Mouse (Mus musculus) kidney, postnatal 4 days (tissue): ENCODE measurements at regions not wholly inside any gene's neighbourhood (a gene's known extent, or its start where the extent isn't known, plus 50 kb on each side); places are given as distances from the start of the nearest gene placed in this dataset.

Source experiments
- DNase-seq, 2 experiments: peaks; one replicate each; pipeline ENCODE4 v3.0.0; 2021; ENCODE audit warnings: mixed read lengths in 2 of 2

DNA sequence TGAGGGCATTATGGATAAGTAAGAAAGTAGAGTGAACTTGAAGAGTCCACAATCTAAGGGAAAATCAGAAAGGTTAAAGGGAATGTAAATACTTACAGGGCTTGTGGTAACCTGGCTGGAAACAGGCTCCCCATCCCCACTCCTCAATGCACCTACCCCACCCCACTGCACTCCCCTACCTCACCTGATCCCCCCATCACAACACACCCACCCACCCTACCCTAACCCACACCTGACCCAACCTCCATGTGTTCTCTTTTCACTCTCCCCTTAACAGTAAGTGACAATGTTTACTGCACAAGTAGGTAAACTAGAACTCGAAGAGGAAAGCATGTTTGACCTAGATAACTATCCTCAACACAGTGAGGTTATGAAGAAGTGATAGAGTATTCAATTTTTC, 247.9 kb upstream of the Zc3h15 start:
- no peak for DNase-seq

DNA sequence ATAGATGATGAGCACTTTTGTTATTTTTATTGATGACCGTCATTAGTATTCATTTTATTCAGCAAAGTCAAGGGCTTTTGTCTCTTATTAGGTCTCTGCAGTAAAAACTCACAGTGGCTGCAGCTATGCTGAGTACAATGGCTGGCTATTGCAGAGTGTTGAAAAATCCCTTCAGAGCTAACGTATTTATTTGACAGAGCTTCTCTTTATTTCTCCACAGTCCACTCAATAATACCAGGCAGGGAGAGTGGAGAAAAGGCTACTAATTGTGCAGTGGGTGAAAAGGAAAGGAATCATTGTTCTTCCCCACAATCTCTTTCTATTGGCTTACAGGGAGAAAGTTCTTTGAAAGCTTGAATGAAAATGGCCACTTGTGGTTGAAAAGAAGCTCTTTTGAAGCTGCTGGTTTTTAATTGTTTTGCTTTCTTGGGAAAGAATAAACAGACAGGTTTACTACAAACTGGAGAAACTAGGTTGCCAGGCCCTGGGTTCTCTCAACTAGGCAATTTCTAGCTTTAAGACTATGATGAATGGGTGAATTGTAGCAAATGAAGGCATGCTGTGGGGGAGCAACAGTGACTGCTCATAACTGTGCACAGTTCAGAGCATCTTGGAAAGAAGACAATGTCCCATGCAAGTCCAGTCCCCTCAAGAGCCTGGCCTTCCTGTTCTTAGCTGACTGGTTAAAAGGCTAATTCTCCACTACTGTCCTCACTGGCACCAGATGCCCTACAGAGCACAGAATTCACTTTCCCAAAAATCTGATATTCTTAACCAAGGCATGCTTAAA, 247.2 kb upstream of the Zc3h15 start:
- no peak for DNase-seq

DNA sequence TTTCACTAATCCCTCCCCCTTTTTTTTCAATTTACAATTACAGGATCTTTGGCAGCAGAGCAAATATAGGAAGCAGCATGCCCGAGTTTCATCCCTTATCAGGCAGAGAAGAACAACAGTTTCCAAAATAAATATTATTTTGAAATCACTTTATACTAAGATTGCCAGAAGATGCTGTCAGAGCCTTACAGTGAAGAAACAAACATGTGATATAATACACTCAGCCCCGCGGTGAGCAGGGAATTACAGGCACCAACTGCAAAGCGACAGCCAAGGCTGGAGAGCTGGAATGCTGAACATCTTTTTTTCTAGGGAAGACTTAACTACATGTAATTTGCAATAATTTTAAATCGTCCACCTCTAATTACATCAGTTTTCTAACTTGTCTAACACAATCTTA, 201.5 kb upstream of the Zc3h15 start:
- DNase-seq: peak in 1 of 2 experiments; percentile 21

DNA sequence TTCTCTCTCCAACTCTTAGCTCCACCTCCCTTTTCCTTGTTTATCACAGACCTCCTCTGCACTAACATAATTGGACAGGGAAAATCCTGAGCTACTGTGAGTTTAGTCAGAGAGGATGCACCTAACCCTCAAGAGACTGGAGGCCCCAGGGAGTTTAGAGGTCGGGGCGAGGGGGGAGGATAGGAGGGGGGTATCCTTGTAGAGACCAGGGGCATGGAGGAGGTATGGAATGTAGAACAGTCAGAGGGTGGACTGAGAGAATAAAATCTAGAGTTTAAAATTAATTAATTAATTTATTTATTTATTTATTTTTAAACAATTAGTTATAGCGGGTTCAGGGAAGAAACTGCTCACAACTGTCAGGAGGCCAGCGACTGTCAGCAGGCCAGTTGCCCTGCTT, 192.9 kb upstream of the Zc3h15 start:
- no peak for DNase-seq
